Mouse (Mus musculus): ENCODE results near the gene Dot1l. TPM values are rescaled to one million over a fixed set of nuclear protein-coding genes. Genes with fewer than 3 reads are reported as not detected.

The Dot1l gene
- polyA plus RNA-seq, 2 experiments from 2014 or later: 13.6 to 18.0 TPM

GRCm38 (mm10) chr10:80793803-80794202 lies 38.8 kb downstream of the Dot1l start:
- ATAC-seq: no peak

DNA sequence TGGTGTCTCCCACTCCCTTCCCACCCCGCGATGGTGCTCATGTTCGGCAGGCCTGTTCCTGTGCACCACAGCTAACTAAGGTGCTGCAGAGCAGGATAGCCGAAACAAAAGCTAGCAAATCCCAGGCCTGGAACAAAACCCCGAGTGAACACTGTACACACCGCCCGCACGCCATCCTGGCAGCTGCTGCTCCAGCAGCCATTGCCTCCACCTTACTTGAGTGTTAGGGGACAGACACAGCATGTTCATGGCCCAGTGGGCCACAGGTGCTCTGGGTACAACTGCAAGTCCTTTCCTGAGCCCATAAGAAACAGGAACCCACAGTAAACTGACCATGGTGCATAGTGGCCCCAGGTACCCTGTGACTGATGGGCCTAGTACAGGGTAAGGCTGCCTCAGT lies 39.7 kb downstream of the Dot1l start:
- no peak for ATAC-seq

DNA sequence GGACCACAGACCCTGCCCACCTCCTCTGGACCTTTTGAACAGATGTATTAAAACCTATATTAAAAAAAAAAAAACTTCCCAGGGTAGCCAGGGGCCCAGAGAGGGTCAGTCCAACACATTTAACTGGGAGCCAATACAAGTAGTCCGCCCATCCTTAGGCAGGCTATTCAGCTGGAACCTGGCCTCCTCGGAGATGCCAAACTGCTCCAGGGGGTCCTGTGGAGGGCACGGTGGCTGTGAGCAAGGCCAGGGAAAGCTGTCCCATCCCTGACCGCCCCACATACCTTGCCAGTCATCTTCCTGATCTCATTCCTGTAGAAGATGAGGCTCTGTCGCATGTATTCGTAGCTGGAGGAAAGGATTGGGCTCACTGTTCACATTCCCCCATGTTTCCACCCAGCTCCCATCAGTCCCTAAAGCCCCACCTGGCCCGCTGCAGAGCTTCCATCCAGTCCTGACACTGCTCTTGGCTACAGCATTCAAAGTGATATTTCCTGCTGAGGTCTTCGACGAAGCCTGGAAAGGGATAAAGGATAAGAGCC lies 41.4 kb downstream of the Dot1l start:
- ATAC-seq: no peak

DNA sequence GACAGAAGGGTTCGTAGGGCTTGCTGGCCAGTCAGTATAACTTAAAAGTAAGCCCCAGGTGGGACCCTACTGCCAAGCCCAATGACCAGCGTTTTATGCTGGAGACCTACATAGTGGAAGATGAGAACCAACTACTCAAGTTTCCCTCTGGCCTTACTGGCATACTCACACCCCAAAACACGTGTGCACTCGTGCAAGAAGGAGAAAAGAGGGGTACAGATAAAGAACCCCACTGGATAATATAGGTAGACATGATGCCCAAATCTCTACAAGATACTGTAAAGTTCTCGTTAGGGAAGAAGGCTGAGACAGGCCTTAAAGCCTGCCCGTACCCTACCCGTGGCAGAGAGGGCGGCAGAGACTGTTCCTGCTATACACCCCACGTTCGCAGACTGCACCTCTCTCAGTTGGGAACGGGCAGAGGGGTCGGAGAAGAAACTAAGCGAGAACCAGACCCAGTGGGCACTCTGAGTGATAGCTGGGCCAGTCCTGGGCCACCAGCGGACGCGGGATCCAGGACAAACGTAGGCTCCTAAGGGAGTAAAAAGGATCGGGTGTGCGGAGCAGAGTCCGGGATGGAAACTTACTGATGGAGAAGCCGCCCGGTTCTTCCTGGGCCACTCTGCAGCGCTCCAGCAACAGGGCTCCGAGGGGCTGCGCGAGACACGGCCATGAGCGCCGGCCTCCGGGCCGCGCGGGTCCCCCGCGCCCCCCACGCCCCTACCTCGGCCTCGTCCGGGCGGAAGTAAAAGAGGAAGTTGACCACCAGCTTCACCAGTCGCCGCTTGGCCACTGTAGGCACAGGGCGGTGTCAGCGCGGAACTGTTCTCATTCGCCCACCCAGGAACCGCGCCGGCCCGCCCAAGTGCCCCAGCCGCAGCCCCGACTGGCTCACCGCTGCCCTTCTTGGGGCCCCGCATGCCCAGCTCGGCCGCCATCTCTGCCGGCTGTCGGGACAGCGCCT lies 42.5 kb downstream of the Dot1l start:
- no peak for ATAC-seq

- peak; percentile 91 for ATAC-seq
These were observed 43.4 kb downstream of the Dot1l start, which contains the start of the genes Sf3a2 and Plekhj1 for GRCm38 (mm10) chr10:80798150-80799006. Sf3a2 (plus strand) TSS chr10:80798198. Plekhj1 (minus strand) TSS chr10:80798626.

- no peak for ATAC-seq
These were observed 44.1 kb downstream of the Dot1l start for GRCm38 (mm10) chr10:80799070-80799566.

- no peak for ATAC-seq
These were observed 47.4 kb downstream of the Dot1l start for GRCm38 (mm10) chr10:80802204-80802912.

DNA sequence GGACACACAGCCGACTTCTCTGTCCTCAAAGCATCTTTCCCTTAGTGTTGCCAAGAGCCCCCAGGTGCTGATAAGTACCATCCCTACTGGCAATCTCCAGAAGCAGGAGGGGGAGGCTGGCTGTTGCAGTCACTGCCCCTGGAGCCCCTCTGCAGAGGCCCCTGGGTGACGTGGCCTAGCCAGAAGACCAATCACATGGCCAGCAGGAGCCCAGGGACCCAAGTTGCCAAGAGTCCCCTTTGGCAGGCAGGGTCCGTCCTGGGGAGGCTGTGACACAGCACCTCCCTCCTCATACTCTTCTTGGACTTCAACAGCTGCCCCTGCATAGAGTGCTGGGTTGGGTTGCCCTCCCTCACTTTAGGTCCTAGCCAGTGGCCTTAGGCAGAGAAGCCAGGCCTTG lies 48.0 kb downstream of the Dot1l start:
- no peak for ATAC-seq

DNA sequence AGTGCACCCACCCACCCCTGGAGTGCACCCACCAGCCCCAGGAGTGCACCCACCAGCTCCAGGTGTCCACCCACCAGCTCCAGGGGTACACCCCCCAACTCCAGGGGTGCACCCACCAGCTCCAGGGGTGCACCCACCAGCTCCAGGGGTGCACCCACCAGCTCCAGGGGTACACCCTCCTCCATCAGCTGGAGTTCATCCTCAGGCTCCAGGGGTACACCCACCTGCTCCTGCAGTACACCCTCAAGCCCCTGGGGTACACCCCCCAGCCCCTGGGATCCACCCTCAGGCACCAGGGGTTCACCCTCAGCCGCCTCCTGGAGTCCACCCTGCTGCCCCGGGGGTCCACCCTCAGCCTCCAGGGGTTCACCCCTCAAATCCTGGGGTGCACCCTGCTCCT lies 49.3 kb downstream of the Dot1l start:
- no peak for ATAC-seq

DNA sequence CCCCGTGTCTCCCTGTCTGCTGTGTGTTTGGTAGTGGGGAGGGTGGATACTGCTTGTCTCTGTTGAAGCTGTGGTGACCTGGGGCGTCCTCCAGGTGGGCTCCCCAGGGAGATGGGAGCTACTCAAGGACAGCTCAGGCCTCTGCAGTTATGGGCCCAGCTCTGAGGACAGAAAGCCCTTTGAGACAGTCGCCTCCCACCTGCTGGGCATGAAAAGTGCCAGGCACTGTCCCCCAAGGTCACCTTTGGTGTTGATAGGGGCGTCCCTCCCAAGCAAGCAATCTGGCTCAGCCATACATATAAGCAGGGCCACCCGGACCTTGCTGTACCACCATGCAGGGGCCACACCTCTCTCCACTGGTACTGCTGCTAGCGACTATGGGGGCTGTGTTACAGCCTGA lies 49.9 kb downstream of the Dot1l start, which contains the start of gene Amh:
Gene Amh, plus strand, starts transcription at position 328 of the 400 bp plus-strand sequence.
- ATAC-seq: no peak

- no peak for ATAC-seq
These were observed 50.3 kb downstream of the Dot1l start for GRCm38 (mm10) chr10:80805322-80805721.

DNA sequence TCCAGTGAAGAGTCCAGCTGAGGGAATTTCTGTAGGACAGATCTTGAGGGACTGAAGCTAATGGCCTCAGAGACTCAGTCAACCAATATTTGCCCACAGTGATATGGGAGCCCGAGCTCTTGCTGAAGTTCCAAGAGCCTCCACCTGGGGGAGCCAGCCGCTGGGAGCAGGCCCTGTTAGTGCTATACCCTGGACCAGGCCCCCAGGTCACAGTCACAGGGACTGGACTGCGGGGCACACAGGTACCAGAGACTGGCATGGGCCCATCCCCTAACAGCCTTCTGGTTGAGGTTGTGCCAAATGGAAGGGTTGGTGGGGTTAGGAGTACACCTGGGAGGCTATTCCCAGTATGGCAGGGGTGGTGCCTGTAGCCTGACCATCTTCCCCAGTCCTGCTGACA lies 50.9 kb downstream of the Dot1l start:
- ATAC-seq: peak; percentile 56

- ATAC-seq: no peak
These were observed 51.5 kb downstream of the Dot1l start for GRCm38 (mm10) chr10:80806341-80807056.

DNA sequence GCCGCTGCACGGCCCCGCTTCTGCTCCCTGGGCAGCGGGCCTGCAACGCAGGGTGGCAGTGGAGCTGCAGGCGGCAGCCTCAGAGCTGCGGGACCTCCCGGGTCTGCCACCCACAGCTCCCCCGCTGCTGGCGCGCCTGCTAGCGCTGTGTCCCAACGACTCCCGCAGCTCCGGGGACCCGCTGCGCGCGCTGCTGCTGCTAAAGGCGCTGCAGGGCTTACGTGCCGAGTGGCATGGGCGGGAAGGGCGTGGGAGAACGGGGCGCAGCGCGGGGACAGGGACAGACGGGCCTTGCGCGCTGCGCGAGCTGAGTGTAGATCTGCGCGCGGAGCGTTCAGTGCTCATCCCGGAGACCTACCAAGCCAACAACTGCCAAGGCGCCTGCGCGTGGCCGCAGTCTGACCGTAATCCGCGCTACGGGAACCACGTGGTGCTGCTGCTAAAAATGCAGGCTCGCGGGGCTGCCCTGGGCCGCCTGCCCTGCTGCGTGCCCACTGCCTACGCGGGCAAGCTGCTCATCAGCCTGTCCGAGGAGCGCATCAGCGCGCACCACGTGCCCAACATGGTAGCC lies 52.1 kb downstream of the Dot1l start:
- peak; percentile 31 for ATAC-seq

DNA sequence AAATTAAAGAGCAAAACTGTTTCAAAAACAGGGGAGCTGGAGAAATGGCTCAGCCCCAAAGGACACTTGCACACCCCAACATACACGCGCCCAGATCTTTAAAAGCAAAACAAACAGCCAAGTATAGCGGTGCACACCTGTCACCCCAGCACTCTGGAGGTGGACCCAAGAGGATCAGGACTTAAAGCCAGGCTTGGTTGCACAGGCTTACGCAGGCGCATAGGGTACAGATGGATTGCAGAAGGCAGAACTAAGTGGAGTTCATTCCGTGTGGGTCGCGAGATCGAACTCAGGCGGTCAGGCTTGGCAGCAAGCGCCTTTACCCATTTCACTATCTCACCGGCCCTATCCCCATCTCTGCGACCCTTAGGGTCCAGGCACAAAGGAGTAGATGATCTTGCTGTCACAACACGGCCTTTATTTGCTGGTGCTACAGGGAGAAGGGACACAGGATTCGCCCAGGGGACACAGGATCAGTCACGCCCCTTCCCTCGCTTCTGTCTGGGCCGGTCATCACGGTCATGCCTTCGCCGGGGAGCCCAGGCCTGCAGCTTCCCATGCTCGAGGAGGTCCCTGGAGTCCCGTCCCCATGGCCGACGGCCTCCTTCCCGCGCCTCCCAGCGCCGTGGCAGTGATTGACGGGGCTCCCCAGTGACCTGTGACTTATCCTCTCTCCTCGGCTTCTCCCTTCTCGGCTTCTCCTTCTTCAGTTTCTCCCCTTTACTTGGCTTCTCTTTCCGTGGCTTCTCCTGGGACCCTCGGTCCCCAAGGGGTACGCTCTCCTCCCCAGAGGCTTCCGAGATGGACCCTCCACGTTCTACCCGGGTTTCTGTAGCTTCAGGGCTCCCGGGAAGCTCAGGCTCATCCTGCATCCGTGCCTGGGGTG lies 53.3 kb downstream of the Dot1l start:
- ATAC-seq: no peak

- ATAC-seq: no peak
These were observed 54.1 kb downstream of the Dot1l start for GRCm38 (mm10) chr10:80808985-80809632.

- ATAC-seq: no peak
These were observed 55.1 kb downstream of the Dot1l start for GRCm38 (mm10) chr10:80810084-80810483.

DNA sequence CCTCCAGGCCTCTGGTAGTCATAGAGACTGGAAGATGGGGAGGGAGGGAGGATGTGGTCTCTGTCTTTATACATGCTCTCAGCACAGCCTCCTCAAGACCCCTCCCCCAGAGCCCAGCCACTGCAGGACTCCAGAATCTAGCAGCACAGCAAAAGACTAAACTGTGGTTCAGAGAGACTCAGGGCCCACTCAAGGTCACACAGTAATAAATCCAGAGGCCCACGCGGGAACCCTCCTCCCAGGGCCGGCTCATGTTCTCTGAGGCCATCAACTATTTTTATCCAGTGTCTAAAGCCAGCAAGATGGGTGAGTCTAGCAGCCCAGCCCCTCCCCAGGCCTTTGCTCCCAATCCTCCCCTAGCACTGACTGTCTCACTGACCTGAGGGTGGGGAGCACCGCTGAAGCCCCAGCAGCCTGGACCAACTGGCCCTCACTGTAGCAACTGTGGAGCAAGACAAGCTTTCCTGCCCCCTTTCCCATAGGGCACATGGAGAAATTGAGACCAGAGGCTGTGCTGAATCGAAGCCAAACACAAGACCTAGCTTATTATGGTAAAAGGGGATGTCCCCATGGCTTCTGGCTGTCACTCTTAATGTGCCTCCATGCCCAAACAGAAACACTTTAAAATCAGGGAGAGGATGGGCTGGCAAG lies 57.5 kb downstream of the Dot1l start:
- no peak for ATAC-seq

DNA sequence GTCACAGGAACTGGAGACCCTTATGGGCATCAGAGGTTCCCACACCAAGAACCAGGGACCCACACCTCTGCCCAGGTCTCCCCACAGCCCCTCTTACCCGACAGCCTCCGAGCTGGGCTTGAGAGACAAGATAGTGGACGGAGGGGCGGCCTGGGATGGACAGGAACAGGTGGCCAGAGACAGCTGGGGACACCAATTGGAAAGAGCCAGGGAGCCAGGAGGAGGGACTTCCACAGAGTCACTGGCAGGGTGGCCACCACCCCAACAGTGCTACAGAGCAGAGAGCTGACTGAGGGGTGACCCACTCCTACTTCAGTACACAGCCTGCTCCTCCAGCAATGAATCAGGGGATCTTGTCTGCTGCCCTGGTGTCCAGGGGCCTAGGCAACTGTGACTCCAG lies 58.4 kb downstream of the Dot1l start, which contains the start of gene Jsrp1:
Gene Jsrp1, minus strand, starts transcription at position 133 of the 400 bp plus-strand sequence.
- no peak for ATAC-seq

Data from activated CD4-positive, CD25-positive, alpha-beta regulatory T cell, adult 4 months (primary cell).